Mouse (Mus musculus): ENCODE results near the gene Prkcg.

The Prkcg gene

GRCm38 (mm10) chr7:3365547-3366279 is 76.7 kb downstream of the Prkcg start:
- DNase-seq (ENCODE audit: low read depth) = no peak

- no peak for DNase-seq (ENCODE audit: low read depth)
These were observed 77.9 kb downstream of the Prkcg start for GRCm38 (mm10) chr7:3366705-3367516.

- no peak for DNase-seq (ENCODE audit: low read depth)
These were observed 78.6 kb downstream of the Prkcg start for GRCm38 (mm10) chr7:3367569-3367968.

GRCm38 (mm10) chr7:3368311-3368710 is 79.3 kb downstream of the Prkcg start:
- DNase-seq (ENCODE audit: low read depth) = no peak

GRCm38 (mm10) chr7:3369189-3369588 is 80.2 kb downstream of the Prkcg start:
- no peak for DNase-seq (ENCODE audit: low read depth)

- no peak for DNase-seq (ENCODE audit: low read depth)
These were observed 81.4 kb downstream of the Prkcg start for GRCm38 (mm10) chr7:3370407-3370806.

- no peak for DNase-seq (ENCODE audit: low read depth)
These were observed 83.4 kb downstream of the Prkcg start for GRCm38 (mm10) chr7:3372376-3372775.

GRCm38 (mm10) chr7:3373754-3374153 is 84.8 kb downstream of the Prkcg start:
- no peak for DNase-seq (ENCODE audit: low read depth)

GRCm38 (mm10) chr7:3376831-3377230 is 87.9 kb downstream of the Prkcg start:
- peak; percentile 69 for DNase-seq (ENCODE audit: low read depth)
